Mouse (Mus musculus): ENCODE results near the gene Ipo9.
"Not testable (repeated sequence)": the region's sequence is repeated elsewhere in the genome, so short reads cannot be mapped to it uniquely, and the experiment has no call there.

The Ipo9 gene

DNA sequence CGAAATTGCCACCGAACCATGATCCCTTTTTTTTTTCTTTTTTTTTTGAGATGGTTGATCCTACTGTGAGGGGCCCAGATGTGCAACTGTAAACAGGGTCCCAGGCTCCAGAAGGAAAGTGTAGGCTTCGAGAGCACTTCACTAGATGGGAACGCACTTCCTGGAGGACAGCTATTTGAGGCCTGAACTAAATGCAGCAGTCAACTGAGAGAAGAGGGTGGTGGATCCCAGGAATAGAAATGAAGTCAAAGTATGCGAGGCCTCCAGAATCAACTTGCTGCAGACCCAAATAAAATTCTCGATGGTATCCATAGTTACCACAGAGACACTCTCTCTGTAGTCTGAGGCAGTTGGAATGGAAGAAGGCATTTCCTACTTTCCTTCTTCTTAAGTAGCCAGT, 8.5 kb upstream of the Ipo9 start:
- intact Hi-C loops (cut with DNase I) = no loop called here

DNA sequence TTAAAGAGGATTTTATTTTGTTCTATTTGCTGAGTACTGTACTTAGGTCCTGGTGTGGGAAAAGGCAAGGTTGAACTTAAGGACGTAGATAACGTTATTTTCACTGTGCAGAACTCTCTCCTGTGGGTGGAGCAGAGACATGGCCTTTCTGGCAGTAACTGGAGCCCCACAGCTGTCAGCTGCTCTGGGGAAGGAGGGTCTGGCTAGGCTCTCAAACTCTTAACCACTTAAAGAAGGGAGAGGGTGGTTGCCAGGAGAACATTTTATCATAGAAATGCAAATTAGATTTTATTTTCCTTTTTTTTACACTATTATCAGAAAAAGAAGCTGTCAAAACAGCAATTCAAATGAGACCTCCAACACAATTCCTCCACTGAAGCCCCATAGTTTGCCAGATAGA, 5.5 kb upstream of the Ipo9 start:
- intact Hi-C loops (cut with DNase I) = no loop called here

DNA sequence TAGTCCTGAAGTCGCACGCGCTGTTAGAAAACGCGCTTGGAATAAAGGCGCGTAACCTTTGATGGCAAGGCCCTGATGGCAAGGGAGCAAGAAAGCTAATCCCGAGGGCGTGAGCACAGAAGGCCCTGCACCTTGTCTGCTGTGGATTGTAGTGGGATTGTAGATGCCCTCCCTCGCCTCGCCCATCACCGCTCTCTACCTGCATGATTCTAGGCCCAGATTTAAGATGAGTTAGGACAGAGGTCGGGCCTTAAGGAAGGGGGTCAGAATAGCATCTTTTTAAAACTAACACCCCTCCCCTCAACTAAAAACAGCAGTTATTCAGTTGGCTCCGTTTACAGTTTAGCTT, 344 bp upstream of the Ipo9 start:
- intact Hi-C loops (cut with DNase I) = loop anchor here (5.0 kb wide), 1 partner anchor 33 kb away; no protein-coding TSS in a partner anchor

DNA sequence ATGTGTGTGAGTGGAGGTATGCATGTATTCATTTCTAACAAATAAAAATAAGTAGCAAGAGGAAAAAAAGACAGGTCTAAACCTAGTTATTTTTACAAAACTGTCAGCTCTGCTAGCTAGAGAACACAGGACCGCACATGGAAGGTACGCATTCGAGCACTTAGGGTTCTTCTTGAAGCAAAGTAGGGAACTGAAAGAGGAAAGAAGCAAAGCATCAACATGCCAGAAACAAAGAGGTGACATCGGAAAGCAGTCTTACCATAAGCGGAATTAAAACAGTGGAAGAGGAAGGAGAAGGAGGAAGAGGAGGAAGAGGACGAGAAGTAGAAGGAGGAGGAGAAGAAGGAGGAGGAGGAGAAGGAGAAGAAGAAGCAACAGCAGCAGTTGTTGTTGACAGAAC, 2.9 kb downstream of the Ipo9 start:
- intact Hi-C loops (cut with DNase I) = no loop called here

DNA sequence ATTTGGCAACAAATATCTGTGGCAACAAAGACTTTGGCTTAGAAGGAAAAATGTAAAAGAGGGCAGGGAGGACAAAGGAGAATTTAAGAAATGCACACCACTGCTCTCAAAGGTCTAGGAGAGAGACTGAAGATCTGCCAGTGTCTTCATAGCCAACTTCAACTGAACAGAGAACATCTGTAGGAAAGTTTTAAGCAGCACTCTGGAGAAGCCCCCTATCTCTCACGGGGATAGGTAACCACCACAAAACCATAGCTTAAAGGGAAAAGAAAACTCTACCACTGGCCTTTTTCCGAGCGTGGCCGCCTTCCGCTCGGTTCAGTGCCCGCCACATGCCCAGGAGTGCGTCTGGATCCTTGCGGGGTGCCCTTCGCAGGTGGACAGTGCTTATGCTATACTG, 3.7 kb downstream of the Ipo9 start:
- intact Hi-C loops (cut with DNase I) = no loop called here

DNA sequence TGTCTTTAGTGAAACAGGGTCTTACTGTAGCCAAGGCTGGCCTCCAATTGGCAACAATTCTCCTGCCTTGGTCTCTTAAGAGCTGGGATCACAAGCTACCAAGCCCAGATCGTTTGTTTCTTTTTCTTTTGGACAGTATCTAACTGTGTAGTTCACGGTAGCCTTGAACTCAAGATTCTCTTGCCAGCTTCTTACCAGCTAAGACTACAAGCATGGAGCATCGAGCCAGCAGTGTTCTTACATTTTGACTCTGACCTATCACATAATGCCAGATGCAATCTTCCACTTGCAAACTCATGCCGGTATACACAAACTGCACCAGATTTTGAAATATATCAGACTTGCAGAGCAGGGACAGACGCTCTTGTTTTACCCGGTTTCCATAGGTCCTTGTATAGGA, 7.5 kb downstream of the Ipo9 start:
- intact Hi-C loops (cut with DNase I) = no loop called here

DNA sequence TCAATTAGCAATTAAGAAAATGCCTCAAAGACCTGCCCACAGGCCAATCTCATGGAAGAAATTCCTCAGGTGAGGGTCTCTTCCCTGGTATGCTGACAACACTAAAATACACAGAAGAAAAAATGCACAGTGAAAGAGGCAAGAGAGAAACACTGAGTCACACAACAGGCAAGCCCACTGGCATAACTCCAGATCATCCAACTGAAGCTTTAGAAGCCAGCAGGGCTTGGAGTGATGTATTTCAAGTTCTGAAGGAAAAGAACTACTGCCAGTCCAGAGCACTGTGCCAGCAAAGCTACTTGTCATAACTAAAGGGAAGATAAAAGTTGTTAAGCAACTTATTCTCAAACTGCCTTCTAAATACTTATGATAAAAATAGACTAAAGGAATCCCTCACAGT, 16.3 kb downstream of the Ipo9 start:
- intact Hi-C loops (cut with DNase I) = no loop called here

DNA sequence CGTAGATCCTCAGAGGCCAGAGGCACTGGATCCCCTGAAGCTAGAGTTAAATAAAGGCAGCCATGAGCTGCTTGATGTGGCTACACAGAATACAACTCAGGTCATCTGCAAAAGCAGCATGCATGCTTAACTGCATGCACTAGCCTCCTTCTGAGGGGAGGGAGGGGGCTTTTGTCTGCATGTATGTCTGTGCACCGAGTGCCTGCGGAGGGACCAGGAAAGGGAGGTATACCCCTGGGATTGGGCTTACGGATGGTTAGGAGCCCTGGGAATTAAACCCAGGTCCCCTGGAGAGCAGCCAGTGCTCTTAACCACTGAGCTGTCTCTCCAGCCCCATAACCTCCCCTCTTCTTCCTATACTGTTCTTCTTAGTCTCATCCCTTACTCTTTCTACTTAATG, 18.2 kb downstream of the Ipo9 start:
- intact Hi-C loops (cut with DNase I) = no loop called here

DNA sequence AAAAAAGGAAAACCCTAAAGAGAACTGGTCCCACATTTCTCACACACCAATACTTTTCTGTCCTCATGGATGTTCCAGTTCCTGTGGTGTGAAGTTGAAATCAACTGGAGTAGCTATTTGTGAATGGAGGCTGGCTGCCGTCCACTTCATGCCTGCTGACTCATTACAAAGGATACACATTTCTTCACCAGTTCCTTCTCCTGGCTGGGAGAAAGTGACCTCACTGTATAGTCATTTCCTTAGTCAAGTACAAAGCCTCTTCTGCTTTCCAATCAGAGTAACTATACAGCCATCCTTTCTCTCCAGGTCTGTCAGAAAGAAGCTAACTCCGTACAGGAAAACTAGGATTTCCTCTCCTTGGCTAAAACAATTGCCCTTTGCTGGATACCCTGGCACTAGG, 19.3 kb downstream of the Ipo9 start:
- intact Hi-C loops (cut with DNase I) = no loop called here

DNA sequence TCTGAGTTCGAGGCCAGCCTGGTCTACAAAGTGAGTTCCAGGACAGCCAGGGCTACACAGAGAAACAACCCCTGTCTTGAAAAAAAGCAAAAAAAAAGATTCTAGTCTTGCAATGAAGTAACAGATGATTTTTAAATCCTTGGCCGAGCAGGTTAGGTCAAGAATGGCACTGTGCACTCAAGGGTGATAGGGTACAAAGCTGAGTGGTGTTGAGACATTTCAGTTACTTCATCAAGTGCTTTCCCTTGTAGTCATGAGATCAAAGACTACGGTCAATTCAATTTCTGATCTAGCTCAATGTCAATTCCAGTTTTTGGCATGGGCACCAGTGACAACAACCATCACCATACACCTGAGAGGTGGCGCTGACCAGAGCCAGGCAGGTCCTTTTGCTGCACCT, 21.3 kb downstream of the Ipo9 start:
- intact Hi-C loops (cut with DNase I) = no loop called here

DNA sequence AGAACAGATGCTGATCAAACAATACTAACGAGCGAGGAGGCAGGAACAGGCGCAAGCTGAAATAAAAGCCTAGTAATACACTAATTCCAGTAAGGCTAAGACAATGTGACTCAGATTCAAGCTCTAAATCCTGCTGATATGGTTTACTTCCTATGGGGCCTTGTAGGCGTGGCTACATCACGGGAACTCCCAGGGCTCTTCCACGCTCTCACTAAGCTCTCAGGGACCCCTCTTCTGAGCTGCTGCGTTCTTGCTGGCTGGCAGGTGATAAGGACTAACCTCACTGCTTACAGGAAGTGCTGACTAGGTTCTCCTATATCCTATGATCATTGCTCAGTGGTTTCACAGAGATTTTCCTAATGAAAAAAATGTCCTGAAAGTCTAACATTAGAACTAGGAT, 24.9 kb downstream of the Ipo9 start:
- intact Hi-C loops (cut with DNase I) = no loop called here

DNA sequence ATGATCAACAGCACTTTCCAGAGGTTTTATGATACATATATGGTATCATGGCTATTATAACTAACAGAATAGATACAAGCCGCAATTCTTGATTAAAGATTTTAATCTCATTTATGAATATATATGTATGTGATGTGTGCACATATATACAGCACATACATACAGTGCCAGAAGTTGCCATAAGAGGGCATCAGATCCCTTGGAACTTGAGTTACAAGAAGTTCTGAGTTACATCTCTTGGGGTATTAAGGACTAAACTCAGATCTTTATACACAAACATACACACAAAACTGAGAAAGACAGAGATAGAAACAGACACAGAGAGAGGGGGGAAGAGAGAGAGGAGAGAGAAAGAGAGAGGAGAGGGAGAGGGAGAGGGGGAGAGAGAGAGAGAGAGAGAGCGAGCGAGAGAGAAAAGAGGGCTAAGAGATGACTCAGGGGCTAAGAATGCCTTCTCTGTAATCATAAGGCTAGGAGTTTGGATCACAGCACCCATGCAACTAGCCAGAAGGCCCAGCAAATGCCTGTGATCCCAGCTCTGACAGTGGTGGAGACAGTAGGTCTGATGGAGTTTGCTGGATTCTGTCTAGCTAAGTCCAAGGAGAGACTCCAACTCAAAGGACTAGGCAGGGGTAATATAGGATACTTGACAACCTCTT, 28.7 kb downstream of the Ipo9 start:
- intact Hi-C loops (cut with DNase I) = no loop called here

DNA sequence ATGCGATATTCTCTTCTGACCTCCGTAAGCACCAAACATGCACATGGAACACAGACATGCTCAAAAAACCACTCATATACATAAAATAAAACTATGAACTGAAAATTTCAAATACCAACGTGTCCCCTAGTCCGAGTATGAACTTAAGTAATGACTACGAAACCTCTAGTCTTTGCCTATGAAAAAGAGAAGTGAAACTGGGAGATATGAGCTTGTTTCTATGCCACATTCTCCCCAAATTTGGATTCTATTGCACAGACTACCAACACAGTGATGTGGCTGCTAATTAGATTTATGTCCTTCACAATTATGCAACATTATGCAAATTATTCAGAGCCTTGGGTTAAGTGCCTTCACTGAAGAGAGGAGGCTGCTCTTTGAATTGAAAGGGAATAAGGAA, 30.8 kb downstream of the Ipo9 start:
- intact Hi-C loops (cut with DNase I) = loop anchor here (5.0 kb wide), 1 partner anchor 33 kb away; the partner anchor contains the start of gene Ipo9

DNA sequence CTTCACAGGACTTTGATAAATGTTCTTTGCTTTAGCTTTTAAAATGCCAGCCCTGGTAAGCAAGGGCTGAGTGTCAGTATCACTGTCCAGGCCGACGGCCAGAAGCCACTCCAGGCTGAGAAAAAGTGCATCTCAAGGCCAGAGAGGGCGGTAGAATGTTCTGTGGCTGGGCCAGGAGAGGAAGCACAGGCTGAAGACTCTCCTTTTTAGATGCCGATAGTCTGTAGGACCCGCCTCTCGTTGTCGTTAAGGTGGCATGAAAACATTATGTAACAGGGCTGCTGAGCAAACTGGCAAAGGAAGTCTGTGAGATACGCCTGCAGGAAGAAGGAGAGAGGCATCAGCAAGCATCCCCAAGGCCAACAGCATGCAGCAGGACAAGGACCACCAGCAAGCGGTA, 45.1 kb downstream of the Ipo9 start:
- intact Hi-C loops (cut with DNase I) = no loop called here

DNA sequence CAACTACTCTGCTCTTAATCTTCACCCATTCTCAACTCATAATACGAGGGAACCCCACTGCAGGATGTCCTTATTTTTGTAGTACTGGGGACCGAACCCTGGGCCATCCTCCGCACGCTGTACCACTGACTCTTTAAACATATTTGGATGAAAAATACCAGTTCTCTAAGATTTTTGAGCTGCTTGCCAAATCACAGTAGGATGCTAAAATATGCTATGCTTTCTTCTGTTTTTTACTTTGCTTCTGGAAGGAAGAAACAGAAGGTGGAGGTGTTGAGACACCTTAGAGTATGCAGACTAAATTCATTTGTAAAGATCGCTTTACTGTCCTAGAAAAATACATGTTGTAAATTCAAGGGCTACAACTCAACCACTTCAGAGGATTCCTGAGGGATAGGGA, 46.1 kb downstream of the Ipo9 start:
- intact Hi-C loops (cut with DNase I) = no loop called here

DNA sequence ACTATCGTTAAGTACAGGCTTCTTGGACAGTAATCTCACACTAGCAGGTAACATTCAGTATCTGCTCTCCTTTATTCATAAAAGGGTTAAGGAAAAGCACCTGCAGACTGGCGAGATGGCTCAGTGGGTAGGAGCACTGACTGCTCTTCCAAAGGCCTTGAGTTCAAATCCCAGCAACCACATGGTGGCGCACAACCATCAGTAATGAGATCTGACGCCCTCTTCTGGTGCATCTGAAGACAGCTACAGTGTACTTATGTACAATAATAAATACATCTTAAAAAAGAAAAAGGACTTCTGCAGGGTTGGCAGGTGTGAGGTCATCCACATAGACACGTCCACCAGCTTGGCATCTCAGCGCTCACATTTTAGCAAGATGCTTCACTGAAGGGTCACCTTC, 48.7 kb downstream of the Ipo9 start:
- intact Hi-C loops (cut with DNase I) = not testable (repeated sequence)

DNA sequence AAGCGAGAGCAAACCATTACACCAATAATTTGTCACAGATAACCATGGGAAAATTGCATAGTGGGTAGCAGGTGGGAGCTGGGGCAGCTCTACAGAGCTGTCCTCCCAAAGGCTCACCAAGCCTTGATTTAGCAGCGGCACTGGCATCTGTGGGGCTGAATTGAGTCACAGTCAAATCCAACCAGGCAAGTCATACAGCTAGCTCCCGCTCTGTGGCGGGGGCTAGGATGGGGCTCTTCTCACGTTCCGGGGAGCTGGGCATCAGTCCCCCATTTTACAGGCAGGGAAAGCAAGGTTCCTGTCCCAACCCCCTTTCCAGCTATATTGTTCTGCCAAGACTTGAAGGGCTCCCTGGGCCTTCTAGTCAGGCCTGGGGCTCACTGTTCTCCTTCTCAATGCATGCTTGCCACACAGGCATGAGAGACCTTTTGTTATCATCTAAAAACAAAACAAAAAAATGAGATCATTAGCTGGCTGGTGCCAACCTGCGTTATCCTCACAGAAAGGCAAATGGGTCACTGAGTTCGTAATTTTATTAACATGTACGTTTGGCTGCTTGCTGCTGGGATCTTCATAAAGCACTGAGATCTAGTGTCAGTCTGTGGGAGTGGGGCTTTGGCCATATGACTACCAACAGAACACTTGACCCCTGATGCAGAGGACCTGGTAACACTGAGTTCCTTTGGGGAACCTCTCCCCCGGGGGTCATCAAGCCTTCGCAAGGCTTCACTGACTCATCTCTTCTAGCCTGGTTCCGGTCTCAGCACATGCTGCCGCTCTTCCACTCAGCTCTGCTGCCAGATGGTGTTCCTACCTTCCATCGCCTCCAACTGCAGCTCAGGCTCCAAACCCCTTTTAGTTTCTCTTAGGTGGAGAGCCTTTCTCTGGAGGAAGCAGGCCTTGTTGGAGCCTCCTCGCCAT, 50.0 kb downstream of the Ipo9 start:
- intact Hi-C loops (cut with DNase I) = no loop called here

DNA sequence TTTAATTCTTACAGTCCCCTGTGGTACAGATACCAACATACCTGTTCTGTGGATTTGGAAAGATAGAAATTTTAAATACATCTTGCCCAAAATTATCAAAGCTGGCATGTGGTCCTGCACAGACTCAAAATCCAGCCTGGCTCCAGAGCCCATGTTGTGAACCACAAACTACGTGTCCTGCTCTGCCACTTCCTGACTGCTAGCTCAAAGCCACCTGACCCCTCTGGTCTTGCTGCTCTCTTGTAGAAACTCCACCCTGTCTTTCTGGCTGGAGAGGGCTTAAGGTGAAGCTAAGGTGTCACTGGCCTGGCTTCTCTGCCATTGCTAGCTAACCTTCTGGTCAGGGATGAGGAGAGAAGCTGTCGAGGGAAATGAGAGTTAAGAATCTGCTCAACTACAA, 51.3 kb downstream of the Ipo9 start:
- intact Hi-C loops (cut with DNase I) = no loop called here

DNA sequence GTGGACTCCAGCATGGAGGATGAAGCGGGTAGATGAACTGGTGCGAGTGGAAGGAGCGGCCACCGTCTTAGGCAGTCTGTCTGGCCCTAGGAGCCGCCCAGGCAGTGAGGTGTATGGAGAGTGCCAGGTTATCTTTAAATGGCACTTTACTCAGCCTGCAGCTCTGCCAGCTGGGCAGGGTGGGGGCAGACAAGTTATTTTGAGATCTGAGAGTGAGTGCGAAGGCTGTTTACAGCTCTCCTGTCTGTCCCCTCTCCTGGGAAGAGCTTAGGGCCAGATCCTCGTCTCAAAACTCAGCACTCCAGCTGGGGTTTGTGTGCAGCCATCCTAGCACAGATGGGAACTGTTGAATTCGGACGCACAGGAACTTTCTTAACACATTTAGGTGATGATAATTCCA, 51.7 kb downstream of the Ipo9 start:
- intact Hi-C loops (cut with DNase I) = no loop called here

DNA sequence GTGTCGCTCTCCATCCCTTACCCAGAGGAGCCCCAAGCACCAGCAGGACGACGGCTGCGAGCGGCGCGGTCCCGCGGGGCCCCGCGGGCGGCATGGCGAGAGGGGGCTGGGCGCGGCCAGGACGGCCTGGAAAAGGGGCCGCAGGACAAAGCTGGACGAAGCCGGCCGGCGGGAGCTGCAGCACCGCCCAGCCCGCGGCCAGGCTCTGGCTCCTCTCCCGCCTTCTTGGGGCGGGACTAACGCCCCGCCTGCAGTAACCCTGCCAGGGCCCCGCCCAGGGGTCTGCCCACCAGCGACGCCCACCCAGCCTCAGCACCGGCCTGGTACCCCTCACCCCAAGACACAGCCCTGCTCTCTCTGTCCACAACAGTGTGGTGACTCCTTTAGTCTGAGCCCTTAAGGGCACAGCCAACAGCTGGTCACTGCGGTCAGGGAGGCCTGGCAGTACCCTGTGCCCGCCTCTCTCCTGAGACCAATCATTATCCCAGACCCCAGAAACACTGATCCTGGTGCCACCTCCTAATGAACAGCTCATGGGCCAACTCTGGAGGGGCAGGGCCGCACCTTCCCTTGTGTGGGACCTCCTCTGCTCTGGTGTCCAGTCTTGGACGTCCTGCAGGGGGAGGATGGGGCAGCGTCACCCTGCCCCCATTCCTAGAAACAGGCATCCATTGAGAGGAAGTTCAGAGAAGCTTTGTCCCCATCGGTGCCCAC, 55.3 kb downstream of the Ipo9 start, which contains the start of gene Shisa4:
Gene Shisa4 (minus strand): TSS at position 370 of the 714 bp plus-strand sequence.
- intact Hi-C loops (cut with DNase I) = no loop called here

DNA sequence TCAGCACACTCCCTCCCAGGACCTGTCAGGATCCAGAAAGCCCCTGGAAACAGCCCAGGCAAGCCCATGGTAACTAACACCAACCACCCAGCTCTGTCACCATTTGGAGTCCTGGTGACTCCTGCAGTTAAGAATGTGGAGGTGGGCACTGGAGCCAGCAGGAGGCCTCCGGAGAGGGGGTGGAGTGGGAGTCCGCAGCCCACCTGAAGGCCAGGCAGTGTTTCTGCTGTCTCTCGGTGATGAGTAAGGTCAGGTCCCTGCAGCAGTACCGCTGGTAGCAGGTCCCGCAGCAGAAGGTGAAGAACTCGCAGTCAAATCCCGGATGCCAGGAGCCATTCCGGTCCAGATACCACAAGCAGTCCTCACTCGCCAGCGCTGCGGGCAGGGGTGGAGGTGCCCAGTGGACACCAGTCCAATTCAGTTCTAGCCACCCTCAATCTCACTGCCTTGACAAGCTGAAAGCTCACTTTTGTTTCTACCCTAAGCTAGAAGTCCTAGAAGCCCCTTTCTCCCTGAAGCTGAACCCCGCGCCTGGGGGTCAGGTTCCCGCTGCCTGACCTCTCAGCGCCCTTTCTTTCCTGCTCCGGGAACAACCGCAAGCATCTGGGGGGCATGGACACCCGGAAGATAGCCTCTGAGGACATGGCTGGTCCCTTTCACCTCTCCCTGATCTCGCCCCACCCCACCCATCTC, 56.0 kb downstream of the Ipo9 start:
- intact Hi-C loops (cut with DNase I) = no loop called here

Measured in adrenal gland (tissue).